Mouse (Mus musculus): ENCODE data around the gene Onecut1. TPM values are rescaled to one million over a fixed set of nuclear protein-coding genes. Genes with fewer than 3 reads are reported as not detected.

Gene Onecut1
- total and polyA plus RNA-seq, 3 experiments, result not detected

GRCm38 (mm10) chr9:74923291-74923977 is 61.7 kb downstream of the Onecut1 start:
- Histone ChIP-seq H3K79me2 (ENCODE audit: control insufficient read depth, insufficient read depth, low read length, poor library complexity) (no peaks in the 10 kb centered on the region), H3K4me3 (ENCODE audit: control insufficient read depth in 1 of 2, insufficient read depth in 1 of 2, low read depth in 2 of 2, low read length in 2 of 2) (no peak overlapping the region), H3K4me1 (ENCODE audit: control insufficient read depth in 1 of 2, insufficient read depth in 2 of 2, low read length in 2 of 2) (no peaks in the 10 kb centered on the region), H3K36me3 (ENCODE audit: control insufficient read depth in 1 of 2, insufficient read depth in 2 of 2, low read length in 2 of 2) (no peaks in the 10 kb centered on the region), H3K27me3 (ENCODE audit: control insufficient read depth in 1 of 2, insufficient read depth in 2 of 2, low read length in 2 of 2) (peaks cover 0 to 1% of the 10 kb centered on the region in 2 experiments; a peak in 1 of 4 replicates), H3K9ac (ENCODE audit: control insufficient read depth, low read depth, low read length, poor library complexity, severe bottlenecking) (no peak overlapping the region), H3K9me3 (replicated peaks; ENCODE audit: insufficient read depth, low read length) (no peaks in the 10 kb centered on the region), H3K27ac (ENCODE audit: control insufficient read depth, low read depth, low read length) (no peak overlapping the region)
- no peak for TF ChIP-seq TCF12 (IDR thresholded peaks at IDR 0.05; ENCODE audit: low read depth, low read length)
- no peak for TF ChIP-seq POLR2AphosphoS5 (IDR thresholded peaks at IDR 0.05; ENCODE audit: borderline replicate concordance, low read depth, low read length)
- no peak for TF ChIP-seq POLR2A (IDR thresholded peaks at IDR 0.05; ENCODE audit: control insufficient read depth in 1 of 2, insufficient read depth in 1 of 2, low read depth in 1 of 2, low read length in 2 of 2, poor library complexity in 1 of 2)
- TF ChIP-seq MYC (IDR thresholded peaks at IDR 0.05; ENCODE audit: low read depth, low read length), result no peak
- no peak for TF ChIP-seq GATA1 (IDR thresholded peaks at IDR 0.05; ENCODE audit: low read depth, low read length)
- TF ChIP-seq USF2 (IDR thresholded peaks at IDR 0.05; ENCODE audit: borderline replicate concordance in 1 of 2, insufficient read depth in 1 of 2, low read depth in 1 of 2, low read length in 2 of 2), result no peak
- no peak for TF ChIP-seq MAX (IDR thresholded peaks at IDR 0.05; ENCODE audit: low read length)
- TF ChIP-seq MYB (IDR thresholded peaks at IDR 0.05; ENCODE audit: low read depth, low read length), result no peak
- no peak for TF ChIP-seq CTCF (IDR thresholded peaks at IDR 0.05 in 2 of 3, conservative IDR thresholded peaks at IDR 0.05 in 1 of 3; ENCODE audit: control insufficient read depth in 1 of 3, insufficient read depth in 1 of 3, low read depth in 2 of 3, low read length in 3 of 3, poor library complexity in 1 of 3, severe bottlenecking in 1 of 3)
- DNase-seq (ENCODE audit: low read depth, low spot score), result no peak

DNA sequence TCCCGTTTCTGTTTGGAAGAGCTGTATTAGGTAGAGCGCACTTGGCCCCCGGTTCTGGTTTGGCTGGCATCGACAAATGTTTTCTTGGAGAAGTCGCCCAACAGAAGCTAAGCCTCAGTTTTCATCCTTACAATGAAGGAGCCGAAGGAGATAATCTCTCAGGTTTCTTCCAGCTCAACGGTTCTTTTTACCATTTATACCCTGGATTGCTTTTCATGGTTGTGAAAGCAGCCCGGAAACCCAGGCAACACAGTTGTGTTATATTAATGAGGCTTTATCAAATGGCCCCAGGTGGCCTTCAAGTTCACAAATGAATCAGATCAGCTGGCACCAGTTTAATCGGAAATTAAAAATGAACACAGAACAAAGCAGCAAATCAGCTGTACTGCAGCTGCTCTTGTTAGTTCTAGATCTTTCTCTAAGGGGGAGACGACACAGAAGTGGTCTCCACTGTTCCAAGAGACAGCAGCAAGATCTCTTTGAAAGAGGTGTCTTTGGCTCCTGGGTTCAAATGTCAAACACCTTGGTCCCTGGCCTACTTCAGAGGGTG is 63.6 kb downstream of the Onecut1 start:
- no peak overlapping the region for H3K9ac ChIP-seq (ENCODE audit: control insufficient read depth, low read depth, low read length, poor library complexity, severe bottlenecking)
- H3K79me2 ChIP-seq (ENCODE audit: control insufficient read depth, insufficient read depth, low read length, poor library complexity), result no peaks in the 10 kb centered on the region
- no peak for TF ChIP-seq POLR2AphosphoS2 (IDR thresholded peaks at IDR 0.05; ENCODE audit: low read length)
- no peaks in the 10 kb centered on the region for H3K9me3 ChIP-seq (replicated peaks; ENCODE audit: insufficient read depth, low read length)
- no peaks in the 10 kb centered on the region for H3K36me3 ChIP-seq (ENCODE audit: control insufficient read depth in 1 of 2, insufficient read depth in 2 of 2, low read length in 2 of 2)
- H3K27ac ChIP-seq (ENCODE audit: control insufficient read depth, low read depth, low read length), result no peak overlapping the region
- H3K4me3 ChIP-seq (ENCODE audit: control insufficient read depth in 1 of 2, insufficient read depth in 1 of 2, low read depth in 2 of 2, low read length in 2 of 2), result no peak overlapping the region
- no peaks in the 10 kb centered on the region for H3K4me1 ChIP-seq (ENCODE audit: control insufficient read depth in 1 of 2, insufficient read depth in 2 of 2, low read length in 2 of 2)
- no peak for DNase-seq (ENCODE audit: low read depth, low spot score)
- H3K27me3 ChIP-seq (ENCODE audit: control insufficient read depth in 1 of 2, insufficient read depth in 2 of 2, low read length in 2 of 2), result peaks cover 0 to 1% of the 10 kb centered on the region in 2 experiments; a peak in 1 of 4 replicates

- H3K9ac ChIP-seq (ENCODE audit: control insufficient read depth, low read depth, low read length, poor library complexity, severe bottlenecking), result no peak overlapping the region
- H3K27ac ChIP-seq (ENCODE audit: control insufficient read depth, low read depth, low read length), result no peak overlapping the region
- H3K79me2 ChIP-seq (ENCODE audit: control insufficient read depth, insufficient read depth, low read length, poor library complexity), result no peaks in the 10 kb centered on the region
- H3K27me3 ChIP-seq (ENCODE audit: control insufficient read depth in 1 of 2, insufficient read depth in 2 of 2, low read length in 2 of 2), result peaks cover 3 to 12% of the 10 kb centered on the region in 2 experiments; a peak in 3 of 4 replicates
- no peak for DNase-seq (ENCODE audit: low read depth, low spot score)
- no peak overlapping the region for H3K4me3 ChIP-seq (ENCODE audit: control insufficient read depth in 1 of 2, insufficient read depth in 1 of 2, low read depth in 2 of 2, low read length in 2 of 2)
- H3K4me1 ChIP-seq (ENCODE audit: control insufficient read depth in 1 of 2, insufficient read depth in 2 of 2, low read length in 2 of 2), result no peaks in the 10 kb centered on the region
- no peaks in the 10 kb centered on the region for H3K36me3 ChIP-seq (ENCODE audit: control insufficient read depth in 1 of 2, insufficient read depth in 2 of 2, low read length in 2 of 2)
- H3K9me3 ChIP-seq (replicated peaks; ENCODE audit: insufficient read depth, low read length), result no peaks in the 10 kb centered on the region
- no peak for TF ChIP-seq MEF2A (IDR thresholded peaks at IDR 0.05; ENCODE audit: extremely low read depth, insufficient replicate concordance, low read depth, low read length, poor library complexity, severe bottlenecking)
- no peak for TF ChIP-seq POLR2AphosphoS5 (IDR thresholded peaks at IDR 0.05; ENCODE audit: borderline replicate concordance, low read depth, low read length)
- no peak for TF ChIP-seq GABPA (IDR thresholded peaks at IDR 0.05; ENCODE audit: low read depth, low read length)
- no peak for TF ChIP-seq POLR2AphosphoS2 (IDR thresholded peaks at IDR 0.05; ENCODE audit: low read length)
- TF ChIP-seq ZKSCAN1 (IDR thresholded peaks at IDR 0.05; ENCODE audit: low read depth, low read length), result no peak
- TF ChIP-seq TAL1 (IDR thresholded peaks at IDR 0.05; ENCODE audit: low read length), result no peak
- no peak for TF ChIP-seq CTCF (IDR thresholded peaks at IDR 0.05 in 2 of 3, conservative IDR thresholded peaks at IDR 0.05 in 1 of 3; ENCODE audit: control insufficient read depth in 1 of 3, insufficient read depth in 1 of 3, low read depth in 2 of 3, low read length in 3 of 3, poor library complexity in 1 of 3, severe bottlenecking in 1 of 3)
- no peak for TF ChIP-seq E2F4 (IDR thresholded peaks at IDR 0.05; ENCODE audit: borderline replicate concordance, low read depth, low read length)
- TF ChIP-seq USF2 (IDR thresholded peaks at IDR 0.05; ENCODE audit: borderline replicate concordance in 1 of 2, insufficient read depth in 1 of 2, low read depth in 1 of 2, low read length in 2 of 2), result no peak
- TF ChIP-seq RAD21 (IDR thresholded peaks at IDR 0.05; ENCODE audit: low read depth, low read length), result no peak
- TF ChIP-seq ZC3H11A (IDR thresholded peaks at IDR 0.05; ENCODE audit: low read depth, low read length), result no peak
- no peak for TF ChIP-seq ZNF384 (IDR thresholded peaks at IDR 0.05; ENCODE audit: low read depth, low read length)
- no peak for TF ChIP-seq JUND (IDR thresholded peaks at IDR 0.05; ENCODE audit: low read depth, low read length)
- TF ChIP-seq GATA1 (IDR thresholded peaks at IDR 0.05; ENCODE audit: low read depth, low read length), result no peak
- TF ChIP-seq NELFE (IDR thresholded peaks at IDR 0.05; ENCODE audit: low read depth, low read length), result no peak
- TF ChIP-seq TBP (IDR thresholded peaks at IDR 0.05; ENCODE audit: low read depth, low read length), result no peak
- TF ChIP-seq POLR2A (IDR thresholded peaks at IDR 0.05; ENCODE audit: control insufficient read depth in 1 of 2, insufficient read depth in 1 of 2, low read depth in 1 of 2, low read length in 2 of 2, poor library complexity in 1 of 2), result no peak
- no peak for TF ChIP-seq UBTF (IDR thresholded peaks at IDR 0.05; ENCODE audit: borderline replicate concordance, insufficient read depth, low read depth, low read length)
Measured at GRCm38 (mm10) chr9:74929981-74930423, 68.3 kb downstream of the Onecut1 start.

Measured in MEL (cell line).